Mouse (Mus musculus): ENCODE measurements around the gene Pars2.

Pars2 gene

DNA sequence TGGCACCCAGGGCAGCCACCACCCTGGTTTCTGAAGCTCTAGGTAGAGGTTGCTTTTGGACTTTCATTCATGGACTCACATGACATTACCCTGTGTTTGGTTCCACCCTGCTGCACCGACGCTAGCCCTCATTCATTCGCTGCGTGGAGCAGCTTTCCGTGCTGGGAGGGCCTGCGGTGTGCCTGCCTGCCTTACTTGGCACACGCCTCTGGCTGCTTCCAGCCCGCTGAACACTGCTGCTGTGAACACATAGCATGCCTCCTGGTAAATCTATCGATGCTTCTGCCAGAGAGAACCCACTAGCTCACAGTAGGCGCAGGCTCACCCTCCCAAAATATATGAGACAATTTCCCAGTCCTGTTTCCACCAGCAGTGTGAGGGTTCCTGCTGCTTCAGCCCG, 53.5 kb downstream of the Pars2 start:
- peak; percentile 11 for DNase-seq (ENCODE audit: low read depth, low spot score)

All from ES-CJ7 (cell line).